Mouse (Mus musculus) neural tube, embryonic 14.5 days (tissue): Measurements from ENCODE around the gene Ago3. TPM values are rescaled to one million over a fixed set of nuclear protein-coding genes. Genes with fewer than 3 reads are reported as not detected.
A peak's percentile ranks its signal among the peaks of the same experiment; 100 is the strongest.

Experiments
- ATAC-seq: fragments of 200-750 bp; cut with Nextera tagmentation; 2 replicates; pipeline ENCODE4 v1.8.0; 2017; ENCODE audit warnings: low read depth, mild to moderate bottlenecking, moderate TSS enrichment, moderate library complexity
- H3K27ac ChIP-seq: fragments of 300-500 bp; sonication (generic); 2 replicates; pipeline ENCODE4 v1.5.1; 2014; ENCODE audit warnings: low read depth, mild to moderate bottlenecking, control low read depth, low read length, moderate library complexity, mixed read lengths
- H3K27me3 ChIP-seq: fragments of 300-500 bp; sonication (generic); 2 replicates; pipeline ENCODE4 v1.6.1; 2014; ENCODE audit warnings: low read length; ENCODE audit not compliant: control insufficient read depth, insufficient read depth
- H3K36me3 ChIP-seq: fragments of 300-500 bp; sonication (generic); 2 replicates; pipeline ENCODE4 v1.6.1; 2014; ENCODE audit warnings: low read length, mixed read lengths; ENCODE audit not compliant: control insufficient read depth, insufficient read depth
- H3K4me1 ChIP-seq: fragments of 300-500 bp; sonication (generic); 2 replicates; pipeline ENCODE4 v1.6.1; 2014; ENCODE audit warnings: low read length; ENCODE audit not compliant: control insufficient read depth, insufficient read depth
- H3K4me2 ChIP-seq: fragments of 300-500 bp; sonication (generic); 2 replicates; pipeline ENCODE4 v1.6.1; 2014; ENCODE audit warnings: mild to moderate bottlenecking, low read depth, low read length, control low read depth
- H3K4me3 ChIP-seq: fragments of 300-500 bp; sonication (generic); 2 replicates; pipeline ENCODE4 v1.5.1; 2014; ENCODE audit warnings: low read depth, low read length, control low read depth, mixed read lengths
- H3K9ac ChIP-seq: fragments of 300-500 bp; sonication (generic); replicated peaks from 2 replicates; pipeline ENCODE4 v1.6.1; 2014; ENCODE audit warnings: low read depth, mild to moderate bottlenecking, control low read depth, low read length, mixed read lengths
- H3K9me3 ChIP-seq: fragments of 300-500 bp; sonication (generic); 2 replicates; pipeline ENCODE4 v1.6.1; 2016; ENCODE audit warnings: low read length; ENCODE audit not compliant: control insufficient read depth
- WGBS: fragments of 180-500 bp; shearing (Covaris S2); extraction: QIAGEN DNeasy Blood & Tissue Kit; methylation state at CpG from one replicate; pipeline ENCODE4 v1.1.7; 2014; 5-methylcytosine and 5-hydroxymethylcytosine counted together
- polyA plus RNA-seq: library from polyadenylated mRNA; unstranded; fragments of >200 nt; fragmentation: Nextera tagmentation; extraction: Ambion mirVana; gene quantifications from 2 replicates; pipeline ENCODE4 v1.2.1, GENCODE M21; 2014

The Ago3 gene
- polyA plus RNA-seq, 1 experiment from 2014 or later = 22.9 TPM

DNA sequence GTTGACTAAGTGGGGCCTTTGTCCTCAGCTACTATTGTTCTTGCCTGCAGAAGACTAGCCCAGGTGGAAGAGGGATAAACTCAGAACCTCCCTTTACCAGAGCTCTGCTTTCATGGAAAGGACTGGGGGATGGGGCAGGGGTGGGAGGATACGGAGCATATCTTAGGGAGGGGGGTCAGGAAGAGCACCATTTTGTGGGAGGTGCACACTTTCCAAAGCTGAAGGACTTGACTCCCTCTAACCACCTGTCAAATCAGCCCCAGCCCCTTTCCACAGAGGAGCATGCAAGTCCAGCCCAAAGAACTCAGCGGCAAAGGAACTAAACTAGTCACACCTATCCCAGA, 35.5 kb upstream of the Ago3 start:
- ATAC-seq = no peak
- peaks cover 32% of the 10 kb centered on the region for H3K4me1 ChIP-seq
- H3K4me2 ChIP-seq = peak overlapping the region; percentile 64
- peak overlapping the region; percentile 13; the same call in 1 of the 2 replicates for H3K9ac ChIP-seq
- H3K4me3 ChIP-seq = peak overlapping the region; percentile 23
- no peaks in the 10 kb centered on the region for H3K9me3 ChIP-seq
- peak overlapping the region; percentile 74 for H3K27ac ChIP-seq
- 0% methylated on average over 2 of the region's 2 CpGs for WGBS
- no peaks in the 10 kb centered on the region; the same call in 1 of the 2 replicates for H3K27me3 ChIP-seq
- peaks cover 3% of the 10 kb centered on the region; the same call in 1 of the 2 replicates for H3K36me3 ChIP-seq

DNA sequence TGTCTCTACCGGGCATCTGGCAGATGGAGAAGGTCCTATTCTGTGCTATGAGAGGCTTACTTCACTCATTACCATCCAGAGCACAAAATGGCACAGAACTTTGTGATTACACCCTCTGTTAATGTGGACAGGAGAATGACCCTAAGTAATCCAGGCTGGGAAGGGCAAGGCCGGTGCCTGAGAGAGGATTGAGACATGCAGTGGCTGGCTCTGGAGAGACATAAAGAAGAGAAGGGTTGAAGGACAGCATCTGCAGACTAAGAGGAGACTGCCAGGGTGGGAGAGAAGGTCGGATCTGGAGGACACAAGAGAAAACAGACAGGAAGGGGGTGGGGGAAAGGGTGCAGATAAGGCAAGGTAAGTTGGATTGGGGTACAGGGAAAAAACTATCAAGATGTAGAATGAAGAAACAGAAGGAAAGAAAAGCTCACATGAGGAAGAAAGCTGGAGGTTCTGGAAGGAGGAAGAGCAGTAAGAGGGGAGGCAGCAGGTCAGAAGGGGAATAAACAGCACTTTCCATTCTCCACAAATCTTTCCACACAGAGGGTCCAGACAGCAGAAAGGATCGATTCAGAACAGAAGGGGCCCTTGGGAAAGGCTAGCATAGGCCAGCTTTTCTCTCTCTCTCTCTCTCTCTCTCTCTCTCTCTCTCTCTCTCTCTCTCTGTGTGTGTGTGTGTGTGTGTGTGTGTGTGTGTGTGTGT, 35.0 kb upstream of the Ago3 start:
- WGBS = 3% methylated on average over 4 of the region's 4 CpGs
- H3K4me3 ChIP-seq = no peak overlapping the region
- no peak for ATAC-seq
- peaks cover 32% of the 10 kb centered on the region for H3K4me1 ChIP-seq
- peak overlapping the region; percentile 64 for H3K4me2 ChIP-seq
- 0 out of 2 replicates have a peak overlapping the region, but pooled peaks have one; percentile 22 for H3K9ac ChIP-seq
- no peaks in the 10 kb centered on the region for H3K9me3 ChIP-seq
- peaks cover 7% of the 10 kb centered on the region; the same call in 1 of the 2 replicates for H3K36me3 ChIP-seq
- H3K27ac ChIP-seq = peak overlapping the region; percentile 74
- H3K27me3 ChIP-seq = no peaks in the 10 kb centered on the region; the same call in 1 of the 2 replicates

DNA sequence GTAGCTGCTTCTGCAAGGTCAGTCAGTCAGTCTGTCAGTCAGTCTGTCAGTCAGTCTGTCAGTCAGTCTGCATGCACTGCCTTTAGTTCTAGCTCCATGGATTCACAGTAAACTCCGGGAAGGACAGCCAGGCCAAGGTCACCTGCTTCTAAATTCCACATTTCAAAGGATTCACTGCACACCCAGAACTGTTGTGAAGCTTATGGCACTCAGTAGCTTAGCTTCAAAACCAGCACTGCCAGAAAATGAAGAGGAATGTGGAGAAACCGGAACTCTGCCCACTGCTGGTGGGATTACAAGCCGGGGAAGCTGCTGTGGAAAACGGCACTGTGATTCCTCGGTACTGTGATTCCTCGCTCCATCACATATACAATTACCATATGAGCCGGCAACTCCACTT, 26.1 kb upstream of the Ago3 start:
- H3K4me3 ChIP-seq = no peak overlapping the region
- no peaks in the 10 kb centered on the region for H3K9me3 ChIP-seq
- no peaks in the 10 kb centered on the region for H3K4me1 ChIP-seq
- no peaks in the 10 kb centered on the region for H3K27me3 ChIP-seq
- ATAC-seq = no peak
- WGBS = 91% methylated on average over 7 of the region's 7 CpGs
- no peak overlapping the region for H3K9ac ChIP-seq
- no peak overlapping the region for H3K4me2 ChIP-seq
- H3K27ac ChIP-seq = no peak overlapping the region
- H3K36me3 ChIP-seq = peaks cover 66% of the 10 kb centered on the region

DNA sequence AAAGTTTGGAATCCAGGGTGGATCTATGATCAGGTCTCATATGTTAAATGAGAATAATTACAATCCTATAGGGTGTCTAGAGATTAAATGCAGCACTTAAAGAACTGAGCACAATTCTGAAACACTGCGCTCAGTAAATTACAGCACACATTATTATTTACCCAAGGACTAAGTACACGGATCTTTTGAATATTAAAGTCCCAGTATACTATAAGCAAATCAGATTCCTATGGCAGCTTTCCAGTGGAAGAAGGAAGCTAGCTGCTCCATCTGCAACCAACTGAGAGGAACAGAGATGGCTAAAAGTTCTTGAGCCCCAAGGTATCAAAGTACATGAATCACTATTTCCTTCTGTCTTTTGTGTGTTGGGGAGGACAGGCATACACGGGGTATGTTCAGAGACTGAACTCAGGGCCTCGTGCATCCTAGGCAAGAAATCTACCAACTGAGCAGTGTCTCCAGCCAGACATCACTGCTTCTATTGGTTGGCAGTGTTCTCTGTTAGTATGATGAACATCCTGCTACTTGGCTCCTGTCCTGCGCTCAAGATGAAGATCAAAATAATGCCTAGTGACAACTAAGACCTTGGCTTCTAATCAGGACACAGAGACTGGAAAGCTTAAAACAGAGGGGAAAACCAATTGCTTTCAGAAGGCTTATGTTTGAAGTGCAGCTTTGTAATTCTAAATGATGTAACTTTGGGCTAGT, 25.3 kb upstream of the Ago3 start:
- no peak overlapping the region for H3K27ac ChIP-seq
- no peaks in the 10 kb centered on the region for H3K4me1 ChIP-seq
- ATAC-seq = no peak
- no peaks in the 10 kb centered on the region for H3K27me3 ChIP-seq
- H3K4me3 ChIP-seq = no peak overlapping the region
- 93% methylated on average over 5 of the region's 5 CpGs for WGBS
- H3K9ac ChIP-seq = no peak overlapping the region
- peaks cover 66% of the 10 kb centered on the region for H3K36me3 ChIP-seq
- H3K4me2 ChIP-seq = no peak overlapping the region
- no peaks in the 10 kb centered on the region for H3K9me3 ChIP-seq

DNA sequence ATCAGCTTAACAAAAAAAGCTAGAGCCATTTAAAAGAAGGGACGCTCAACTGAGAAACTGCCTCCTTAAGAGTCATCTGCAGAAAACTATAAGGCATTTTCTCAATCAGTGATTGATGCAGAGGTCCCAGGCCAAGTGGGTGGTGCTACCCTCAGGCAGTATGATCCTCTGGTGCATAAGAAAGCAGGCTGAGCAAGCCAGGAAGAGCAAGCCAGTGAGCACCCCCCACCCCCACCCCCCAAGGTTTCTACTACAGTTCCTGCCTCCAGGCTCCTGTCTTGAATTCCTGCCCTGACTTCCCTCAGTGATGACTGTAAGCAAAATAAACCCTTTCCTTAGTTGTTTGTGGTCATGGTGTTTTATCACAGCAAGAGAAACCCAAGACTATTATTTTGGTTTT, 20.9 kb upstream of the Ago3 start:
- Histone ChIP-seq H3K27me3 (no peaks in the 10 kb centered on the region), H3K36me3 (peaks cover 66% of the 10 kb centered on the region), H3K9ac (no peak overlapping the region), H3K9me3 (no peaks in the 10 kb centered on the region), H3K4me3 (no peak overlapping the region), H3K27ac (no peak overlapping the region), H3K4me1 (no peaks in the 10 kb centered on the region), H3K4me2 (no peak overlapping the region)
- WGBS = 91% methylated on average over 1 of the region's 1 CpGs
- no peak for ATAC-seq

DNA sequence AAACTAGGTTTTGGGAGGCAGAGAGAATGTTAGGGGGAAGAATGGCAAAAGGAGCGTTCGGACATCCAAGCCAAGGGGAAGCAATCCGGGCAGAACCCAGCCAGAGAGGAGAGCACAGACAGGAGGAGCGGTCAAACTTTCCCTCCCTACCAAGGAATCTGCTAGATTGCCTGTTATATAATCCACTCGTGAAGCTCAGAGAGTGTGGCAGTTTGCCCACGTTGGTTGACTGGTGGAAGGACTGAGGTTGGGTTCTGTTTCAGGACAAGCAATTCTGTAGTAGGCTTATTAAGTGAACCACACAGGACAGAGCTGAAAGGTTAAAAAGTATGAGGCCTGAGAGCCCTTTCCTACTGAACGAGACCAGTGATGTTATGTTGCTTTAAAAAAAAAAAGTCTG, 17.8 kb upstream of the Ago3 start:
- no peak overlapping the region for H3K27ac ChIP-seq
- no peak overlapping the region for H3K4me2 ChIP-seq
- H3K27me3 ChIP-seq = no peaks in the 10 kb centered on the region
- peaks cover 50% of the 10 kb centered on the region; the same call in 1 of the 2 replicates for H3K36me3 ChIP-seq
- WGBS = 86% methylated on average over 7 of the region's 7 CpGs
- no peaks in the 10 kb centered on the region for H3K4me1 ChIP-seq
- ATAC-seq = no peak
- H3K9ac ChIP-seq = no peak overlapping the region
- H3K4me3 ChIP-seq = no peak overlapping the region
- H3K9me3 ChIP-seq = no peaks in the 10 kb centered on the region

DNA sequence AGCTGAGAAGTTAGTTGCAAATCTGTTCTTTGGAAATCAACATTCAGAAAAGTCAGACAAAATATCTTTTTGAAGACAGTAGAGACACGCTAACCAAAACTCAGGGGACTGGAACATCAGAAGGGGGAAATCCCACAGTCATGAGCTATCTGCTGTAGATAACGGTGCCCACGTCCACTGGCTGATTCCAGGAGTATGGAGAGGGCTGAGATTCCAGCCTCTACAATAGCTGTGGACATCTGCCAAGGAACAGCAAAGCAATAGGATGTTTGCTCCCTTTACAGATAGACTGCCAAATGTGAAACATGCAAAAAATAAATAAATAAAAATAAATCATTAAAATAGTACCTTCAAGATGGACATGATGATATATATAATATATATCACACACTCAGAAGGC, 15.2 kb upstream of the Ago3 start:
- ATAC-seq = no peak
- H3K36me3 ChIP-seq = peaks cover 61% of the 10 kb centered on the region
- no peaks in the 10 kb centered on the region for H3K27me3 ChIP-seq
- H3K4me3 ChIP-seq = no peak overlapping the region
- WGBS = 92% methylated on average over 3 of the region's 3 CpGs
- H3K4me1 ChIP-seq = no peaks in the 10 kb centered on the region
- no peak overlapping the region for H3K27ac ChIP-seq
- H3K4me2 ChIP-seq = no peak overlapping the region
- no peak overlapping the region for H3K9ac ChIP-seq
- no peaks in the 10 kb centered on the region for H3K9me3 ChIP-seq

DNA sequence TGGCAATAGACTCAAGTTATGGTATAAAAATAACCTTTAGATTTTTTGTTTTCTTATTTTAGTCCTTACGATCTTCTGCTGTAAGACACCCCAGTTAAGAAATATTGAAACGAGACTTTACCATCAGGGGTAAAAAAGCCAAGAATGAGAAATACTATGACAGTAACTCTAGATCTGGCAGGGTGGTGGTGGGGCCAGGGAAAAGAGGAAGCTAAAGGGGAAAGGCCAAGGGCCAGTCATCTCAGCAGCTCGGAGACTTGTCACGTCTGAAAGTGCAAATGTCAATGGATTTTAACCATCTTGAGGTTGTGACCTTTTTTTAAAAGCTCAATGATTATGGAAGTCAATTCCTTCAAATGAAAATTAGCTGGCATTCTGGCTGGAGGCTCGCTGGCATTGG, 8.9 kb upstream of the Ago3 start:
- Histone ChIP-seq H3K4me1 (no peaks in the 10 kb centered on the region), H3K9ac (no peak overlapping the region), H3K4me3 (no peak overlapping the region), H3K27me3 (no peaks in the 10 kb centered on the region), H3K9me3 (no peaks in the 10 kb centered on the region), H3K27ac (no peak overlapping the region), H3K36me3 (peaks cover 55% of the 10 kb centered on the region), H3K4me2 (no peak overlapping the region)
- ATAC-seq = no peak
- 82% methylated on average over 5 of the region's 5 CpGs for WGBS

DNA sequence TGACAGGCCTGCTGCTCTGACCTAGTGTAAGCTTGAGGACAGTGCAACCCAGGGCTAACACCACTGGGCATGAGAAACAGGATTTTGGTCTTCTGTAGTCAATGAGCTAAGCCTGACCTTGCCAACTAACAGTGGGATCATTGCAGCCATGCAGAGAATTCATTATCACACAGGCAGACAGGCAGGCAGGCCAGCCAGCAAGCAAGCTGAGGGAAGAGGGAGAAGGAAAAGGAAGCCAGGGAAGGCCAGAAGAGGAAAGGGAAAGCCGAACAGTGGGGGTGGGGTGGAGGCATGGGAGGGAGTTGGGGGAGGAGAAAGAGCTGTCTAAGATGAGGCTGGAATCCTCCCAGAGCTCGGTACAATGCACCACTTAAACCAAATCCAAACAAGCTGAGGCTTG, 6.9 kb upstream of the Ago3 start:
- WGBS = 66% methylated on average over 2 of the region's 2 CpGs
- ATAC-seq = no peak
- H3K27ac ChIP-seq = no peak overlapping the region

More for the DNA sequence above, 6.9 kb upstream of the Ago3 start:
- Histone ChIP-seq H3K36me3 (peaks cover 37% of the 10 kb centered on the region), H3K4me1 (no peaks in the 10 kb centered on the region), H3K4me3 (no peak overlapping the region), H3K9me3 (no peaks in the 10 kb centered on the region), H3K4me2 (no peak overlapping the region), H3K9ac (no peak overlapping the region), H3K27me3 (no peaks in the 10 kb centered on the region)
